Mouse (Mus musculus) midbrain, embryonic 12.5 days (tissue): ENCODE results near the gene Faap100. TPM values are rescaled to one million over a fixed set of nuclear protein-coding genes. Genes with fewer than 3 reads are reported as not detected.
"Not testable (repeated sequence)": the region's sequence is repeated elsewhere in the genome, so short reads cannot be mapped to it uniquely, and the experiment has no call there.

Source experiments
- ATAC-seq: fragments of 200-750 bp; cut with Nextera tagmentation; 2 replicates; pipeline ENCODE4 v1.8.0; 2017; ENCODE audit warnings: low read depth, moderate TSS enrichment, moderate library complexity; ENCODE audit not compliant: low FRiP score
- H3K27ac ChIP-seq: fragments of 300-500 bp; sonication (generic); replicated peaks from 2 replicates; pipeline ENCODE4 v1.5.1; 2016; ENCODE audit warnings: mild to moderate bottlenecking
- H3K27me3 ChIP-seq: fragments of 300-500 bp; sonication (generic); 2 replicates; pipeline ENCODE4 v1.6.1; 2016; ENCODE audit warnings: mild to moderate bottlenecking
- H3K36me3 ChIP-seq: fragments of 300-500 bp; sonication (generic); 2 replicates; pipeline ENCODE4 v1.6.1; 2016
- H3K4me1 ChIP-seq: fragments of 300-500 bp; sonication (generic); 2 replicates; pipeline ENCODE4 v1.6.1; 2016
- H3K4me2 ChIP-seq: fragments of 300-500 bp; sonication (generic); replicated peaks from 2 replicates; pipeline ENCODE4 v1.6.1; 2016; ENCODE audit warnings: mild to moderate bottlenecking, moderate library complexity
- H3K4me3 ChIP-seq: fragments of 300-500 bp; sonication (generic); 2 replicates; pipeline ENCODE4 v1.5.1; 2016; ENCODE audit warnings: mild to moderate bottlenecking
- H3K9ac ChIP-seq: fragments of 300-500 bp; sonication (generic); replicated peaks from 2 replicates; pipeline ENCODE4 v1.6.1; 2016; ENCODE audit warnings: mild to moderate bottlenecking, moderate library complexity
- H3K9me3 ChIP-seq: fragments of 300-500 bp; sonication (generic); 2 replicates; pipeline ENCODE4 v1.6.1; 2016; ENCODE audit warnings: mild to moderate bottlenecking
- WGBS: fragments of 180-500 bp; shearing (Covaris S2); methylation state at CpG from one replicate; pipeline ENCODE4 v1.1.7; 2016; 5-methylcytosine and 5-hydroxymethylcytosine counted together
- polyA plus RNA-seq: library from polyadenylated mRNA; unstranded; fragments of >200 nt; fragmentation: Nextera tagmentation; extraction: Ambion mirVana; gene quantifications from 2 replicates; pipeline ENCODE4 v1.2.1, GENCODE M21; 2016

Faap100 gene
- 51.3 and 55.4 TPM in 2 replicates for polyA plus RNA-seq

DNA sequence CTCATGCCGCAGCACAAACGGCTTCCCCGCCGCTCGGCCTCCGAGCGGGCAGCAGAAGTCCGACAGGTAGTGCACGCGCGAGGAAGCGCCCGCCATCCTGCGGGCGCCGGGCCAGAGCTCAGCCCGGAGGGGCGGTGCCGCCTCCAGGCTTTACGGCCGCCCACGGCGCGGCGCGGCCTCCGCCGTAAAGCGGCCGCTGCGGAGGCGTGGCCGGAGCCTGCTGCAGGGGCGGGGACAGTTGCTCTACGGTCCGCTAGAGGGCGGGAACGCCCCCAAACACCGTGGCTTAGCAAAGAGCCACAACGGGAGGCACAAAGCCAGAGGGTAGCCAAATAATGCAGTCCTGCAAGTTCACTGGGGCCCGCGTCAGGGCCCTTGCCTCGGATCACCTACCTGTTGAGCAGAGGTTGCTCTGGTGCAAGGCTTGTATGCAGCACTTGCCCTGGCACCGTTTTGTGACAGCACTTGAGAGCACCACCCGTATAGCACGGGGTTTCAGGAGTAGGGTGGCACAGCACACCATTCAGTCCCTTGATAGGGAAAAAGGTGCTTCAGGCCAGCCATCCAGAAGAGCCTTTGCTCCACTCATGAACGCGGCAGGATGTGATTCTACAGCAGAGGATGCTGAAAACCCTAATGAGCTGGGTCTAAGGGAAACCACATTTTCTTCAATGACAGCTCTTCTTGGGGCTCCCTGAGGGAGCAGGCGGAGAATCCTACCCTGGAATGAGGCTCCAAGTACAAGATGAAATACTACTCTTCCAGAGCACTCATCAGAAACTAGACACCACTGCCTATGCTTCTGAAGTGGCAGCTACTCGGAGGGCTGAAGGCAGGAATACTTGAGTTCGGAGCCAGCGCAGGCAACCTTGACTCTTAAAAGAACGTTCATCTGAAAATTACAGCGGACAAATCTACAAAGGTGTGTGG is at the start of gene Faap100:
TSS of gene Faap100 (minus strand) at position 154 of the 930 bp plus-strand sequence.
- Histone ChIP-seq H3K27me3 (no peaks in the 10 kb centered on the region), H3K4me3 (peak within 1 kb of the TSS; percentile 74), H3K27ac (peak within 1 kb of the TSS; percentile 72), H3K4me1 (peaks cover 25% of the 10 kb centered on the region), H3K4me2 (peak within 1 kb of the TSS; percentile 98), H3K36me3 (peaks cover 72% of the 10 kb centered on the region), H3K9ac (peak within 1 kb of the TSS; percentile 84), H3K9me3 (no peaks in the 10 kb centered on the region)
- peak; percentile 90 for ATAC-seq
- 9% methylated on average over 54 of the region's 54 CpGs for WGBS

DNA sequence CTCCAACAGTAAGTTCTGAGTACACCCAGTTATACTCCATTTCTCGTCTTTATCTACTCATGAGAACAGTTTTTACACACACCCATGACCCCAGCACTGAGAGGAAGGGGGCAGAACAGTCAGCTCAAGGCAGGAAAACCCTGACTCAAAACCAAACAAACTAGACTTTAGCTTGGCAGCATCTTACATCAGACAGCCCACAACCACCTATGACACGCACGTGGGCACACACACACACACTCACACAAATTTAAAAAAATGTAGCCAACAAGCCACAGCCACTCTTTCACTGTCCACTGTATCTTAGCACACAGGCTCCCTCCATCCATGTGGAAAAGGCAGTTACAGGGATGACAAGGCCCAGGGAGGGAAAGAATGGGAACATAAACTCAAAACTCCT is 48.2 kb upstream of the Faap100 start:
- H3K36me3 ChIP-seq = peaks cover 74% of the 10 kb centered on the region
- no peaks in the 10 kb centered on the region for H3K27me3 ChIP-seq
- no peak overlapping the region for H3K4me2 ChIP-seq
- no peak overlapping the region for H3K27ac ChIP-seq
- H3K4me1 ChIP-seq = no peaks in the 10 kb centered on the region
- H3K9me3 ChIP-seq = no peaks in the 10 kb centered on the region
- ATAC-seq = no peak
- WGBS = 96% methylated on average over 3 of the region's 3 CpGs
- no peak overlapping the region for H3K9ac ChIP-seq
- no peak overlapping the region for H3K4me3 ChIP-seq

DNA sequence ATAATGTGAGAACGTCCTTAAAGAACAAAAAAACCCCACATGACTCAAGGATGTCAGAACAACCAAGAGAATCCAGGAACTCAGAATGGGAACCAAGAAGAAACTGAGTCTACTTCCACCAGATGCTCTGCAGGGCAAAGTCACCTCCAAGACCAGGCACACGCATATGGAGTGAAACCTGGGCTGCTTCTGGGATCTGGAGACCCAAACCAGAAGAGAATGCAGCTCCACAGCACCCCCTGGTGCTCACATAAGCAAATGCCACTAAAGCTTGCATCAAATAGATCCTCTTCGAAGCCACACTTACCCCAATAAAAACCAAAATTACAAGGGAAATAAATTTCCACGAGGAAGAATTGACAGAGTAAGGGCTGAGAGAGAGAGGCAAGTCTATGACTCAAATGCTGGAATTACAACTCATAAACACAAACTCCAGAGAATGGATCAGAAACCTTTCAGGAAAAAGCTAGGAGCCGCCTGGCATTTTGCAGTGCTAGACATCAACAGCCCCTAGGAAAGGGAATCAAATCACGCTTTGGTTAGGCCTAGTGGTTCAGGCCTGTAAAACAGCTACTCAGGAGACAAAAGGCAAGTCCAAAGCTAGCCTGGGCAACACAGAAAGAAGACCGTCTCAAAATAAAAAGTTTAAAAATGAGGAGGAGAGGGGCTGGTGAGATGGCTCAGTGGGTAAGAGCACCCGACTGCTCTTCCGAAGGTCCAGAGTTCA is 45.2 kb upstream of the Faap100 start:
- peaks cover 84% of the 10 kb centered on the region for H3K36me3 ChIP-seq
- H3K4me2 ChIP-seq = no peak overlapping the region
- no peaks in the 10 kb centered on the region for H3K27me3 ChIP-seq
- H3K4me1 ChIP-seq = no peaks in the 10 kb centered on the region
- WGBS = 77% methylated on average over 9 of the region's 9 CpGs
- no peak overlapping the region for H3K9ac ChIP-seq
- no peak for ATAC-seq
- no peaks in the 10 kb centered on the region for H3K9me3 ChIP-seq
- H3K27ac ChIP-seq = no peak overlapping the region
- no peak overlapping the region for H3K4me3 ChIP-seq

DNA sequence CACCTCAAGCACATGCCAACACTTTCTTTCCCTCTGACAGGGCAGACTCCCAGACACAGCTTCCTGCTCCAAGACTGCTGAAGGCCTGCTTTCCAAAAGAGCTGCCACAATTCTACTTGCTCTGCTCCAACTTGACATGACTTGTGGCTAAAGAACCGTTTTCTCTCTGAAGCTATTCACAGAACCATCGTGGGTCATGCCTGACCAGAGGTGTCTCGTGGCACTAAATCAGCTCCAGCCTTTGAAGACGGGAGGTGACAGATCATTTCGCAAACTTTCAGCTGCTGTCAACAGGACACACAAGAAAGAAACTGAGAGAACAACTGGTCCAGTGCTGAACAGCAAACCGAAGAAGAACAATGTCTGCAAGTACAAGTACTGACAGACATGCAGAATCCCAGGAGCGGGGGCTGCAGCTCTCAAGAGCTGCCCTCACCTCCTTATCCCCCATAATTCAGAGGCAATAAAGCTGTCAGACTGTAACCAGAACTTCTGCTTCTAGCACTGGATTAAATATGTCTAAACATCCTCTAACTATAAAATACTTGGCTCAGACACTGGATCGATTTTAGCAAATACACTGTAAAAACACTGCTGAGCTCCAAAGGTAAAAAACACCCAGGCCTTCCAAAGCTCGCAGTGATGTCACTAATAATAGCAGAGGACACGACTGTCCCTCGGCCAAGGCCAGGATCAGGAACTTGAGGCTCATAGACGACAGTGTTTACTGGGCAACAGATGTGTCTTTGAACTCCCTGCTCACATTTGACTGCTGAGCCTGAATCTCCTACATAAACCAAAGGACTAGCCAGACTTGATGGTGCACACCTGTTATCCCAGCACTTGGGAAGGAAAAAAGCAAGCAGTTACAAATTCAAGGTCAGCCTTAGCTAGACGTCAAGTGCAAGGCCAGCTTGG is 44.3 kb upstream of the Faap100 start:
- 93% methylated on average over 13 of the region's 13 CpGs for WGBS
- no peaks in the 10 kb centered on the region for H3K9me3 ChIP-seq
- H3K36me3 ChIP-seq = peaks cover 84% of the 10 kb centered on the region
- no peaks in the 10 kb centered on the region for H3K27me3 ChIP-seq
- no peaks in the 10 kb centered on the region for H3K4me1 ChIP-seq
- no peak overlapping the region for H3K9ac ChIP-seq
- no peak for ATAC-seq
- no peak overlapping the region for H3K4me2 ChIP-seq
- H3K4me3 ChIP-seq = no peak overlapping the region
- no peak overlapping the region for H3K27ac ChIP-seq

DNA sequence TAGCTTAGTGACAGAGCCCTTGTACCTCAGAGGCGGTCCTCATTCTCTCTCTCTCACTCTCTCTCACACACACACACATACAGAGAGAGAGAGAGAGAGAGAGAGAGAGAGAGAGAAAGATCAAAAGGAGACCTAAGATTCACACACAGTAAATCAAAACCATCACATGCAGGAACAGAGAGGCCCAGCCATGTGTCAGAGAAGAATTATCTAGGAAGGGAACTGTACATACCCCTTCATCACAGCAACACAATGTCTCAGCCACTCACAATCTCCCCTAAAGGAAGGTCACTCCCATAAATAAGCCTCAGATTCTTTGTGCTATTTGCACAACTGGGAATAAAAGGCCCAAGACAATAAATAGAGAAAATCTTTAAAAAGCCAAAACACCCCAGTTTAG is 40.0 kb upstream of the Faap100 start:
- Histone ChIP-seq H3K27ac (no peak overlapping the region), H3K9ac (no peak overlapping the region), H3K4me3 (no peak overlapping the region), H3K9me3 (no peaks in the 10 kb centered on the region), H3K4me2 (no peak overlapping the region), H3K27me3 (no peaks in the 10 kb centered on the region), H3K4me1 (no peaks in the 10 kb centered on the region), H3K36me3 (peaks cover 90% of the 10 kb centered on the region)
- 94% methylated on average over 1 of the region's 1 CpGs for WGBS
- ATAC-seq = no peak

DNA sequence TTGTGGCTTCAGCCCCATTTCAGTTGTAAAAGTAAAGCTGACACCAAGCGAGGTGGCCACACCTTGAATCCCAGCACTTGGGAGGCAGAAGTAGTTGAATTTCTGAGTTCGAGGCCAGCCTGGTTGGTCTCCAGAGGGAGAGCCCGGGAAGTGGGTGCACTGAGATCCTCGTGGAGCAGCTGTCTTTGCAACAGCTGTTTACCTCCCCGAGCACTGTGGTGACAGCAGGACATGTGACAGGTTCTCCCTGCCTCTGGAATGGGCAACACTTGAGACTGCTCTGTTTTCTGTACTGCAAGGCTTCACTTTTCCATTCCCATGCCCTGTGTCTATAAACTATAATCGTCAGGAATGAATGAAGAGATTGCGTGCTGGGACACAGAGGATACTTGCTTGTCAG is 39.3 kb upstream of the Faap100 start:
- no peaks in the 10 kb centered on the region for H3K9me3 ChIP-seq
- no peaks in the 10 kb centered on the region for H3K27me3 ChIP-seq
- H3K9ac ChIP-seq = no peak overlapping the region
- H3K27ac ChIP-seq = no peak overlapping the region
- no peaks in the 10 kb centered on the region for H3K4me1 ChIP-seq
- WGBS = 95% methylated on average over 7 of the region's 7 CpGs
- no peak for ATAC-seq
- no peak overlapping the region for H3K4me3 ChIP-seq
- H3K4me2 ChIP-seq = no peak overlapping the region
- H3K36me3 ChIP-seq = peaks cover 92% of the 10 kb centered on the region

DNA sequence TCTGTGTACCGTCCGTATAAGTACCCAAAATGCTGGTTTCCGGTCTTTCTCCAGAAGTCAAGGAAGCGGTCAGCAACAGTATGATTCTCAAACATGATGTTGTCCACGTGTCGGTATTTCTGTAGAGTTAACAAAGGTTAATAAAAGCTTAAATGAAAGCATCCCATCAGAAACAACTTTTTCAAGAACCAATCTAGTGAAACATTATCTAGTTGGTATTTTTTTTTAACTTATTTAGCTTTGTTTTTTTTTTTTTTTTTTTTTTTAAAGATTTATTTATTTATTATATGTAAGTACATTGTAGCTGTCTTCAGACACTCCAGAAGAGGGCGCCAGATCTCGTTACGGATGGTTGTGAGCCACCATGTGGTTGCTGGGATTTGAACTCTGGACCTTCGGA is 35.1 kb upstream of the Faap100 start:
- not testable (repeated sequence) for H3K4me1 ChIP-seq, ATAC-seq, H3K4me3 ChIP-seq, H3K9me3 ChIP-seq, H3K4me2 ChIP-seq, H3K27me3 ChIP-seq, H3K9ac ChIP-seq, H3K27ac ChIP-seq
- peaks cover 94% of the 10 kb centered on the region for H3K36me3 ChIP-seq
- 95% methylated on average over 8 of the region's 10 CpGs for WGBS

DNA sequence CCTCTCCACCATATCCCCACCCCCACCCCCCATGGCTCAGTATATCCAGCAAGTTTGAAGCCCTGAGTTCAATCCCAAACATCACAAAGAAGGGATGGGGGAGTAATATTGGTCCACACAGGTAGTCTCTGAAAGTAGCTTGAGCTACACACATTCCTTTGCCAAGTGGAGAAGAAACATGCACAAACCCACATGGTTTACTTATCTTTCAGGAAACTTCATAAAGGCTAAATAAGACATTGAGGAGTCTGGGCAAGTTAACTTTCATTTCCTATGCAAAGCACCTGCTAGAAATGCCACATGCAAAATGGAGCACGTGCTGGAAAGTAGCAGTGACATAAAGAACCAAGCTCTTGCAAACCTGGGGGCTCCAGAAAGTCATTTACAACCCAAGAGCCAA is 27.9 kb upstream of the Faap100 start:
- H3K36me3 ChIP-seq = peaks cover 94% of the 10 kb centered on the region
- no peak overlapping the region for H3K9ac ChIP-seq
- H3K4me3 ChIP-seq = no peak overlapping the region
- WGBS = 88% methylated on average over 1 of the region's 1 CpGs
- ATAC-seq = no peak
- H3K4me1 ChIP-seq = no peaks in the 10 kb centered on the region
- H3K9me3 ChIP-seq = no peaks in the 10 kb centered on the region
- H3K27me3 ChIP-seq = no peaks in the 10 kb centered on the region
- no peak overlapping the region for H3K27ac ChIP-seq
- H3K4me2 ChIP-seq = no peak overlapping the region

DNA sequence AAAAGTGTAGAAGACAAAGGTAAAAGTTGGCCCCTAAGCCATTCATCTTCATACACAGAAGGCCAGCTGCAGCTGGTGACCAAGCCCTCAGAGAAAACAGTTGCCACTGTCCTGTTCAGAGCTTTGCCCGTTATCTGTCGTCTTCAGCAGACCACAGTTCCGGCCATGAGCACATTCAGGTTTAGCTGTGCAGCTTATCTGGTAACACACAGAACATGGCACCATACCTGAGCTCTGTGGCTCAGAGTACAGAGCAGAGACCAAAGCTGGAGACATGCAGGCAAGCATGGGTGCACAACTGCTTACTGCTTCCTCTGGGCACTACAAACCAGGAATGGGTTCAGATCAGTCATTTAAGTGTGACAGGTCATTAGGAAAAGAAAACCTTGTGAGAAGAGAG is 27.3 kb upstream of the Faap100 start:
- Histone ChIP-seq H3K4me3 (no peak overlapping the region), H3K27me3 (no peaks in the 10 kb centered on the region), H3K27ac (no peak overlapping the region), H3K4me1 (no peaks in the 10 kb centered on the region), H3K36me3 (peaks cover 94% of the 10 kb centered on the region), H3K9me3 (no peaks in the 10 kb centered on the region), H3K4me2 (no peak overlapping the region), H3K9ac (no peak overlapping the region)
- ATAC-seq = no peak
- WGBS = 96% methylated on average over 3 of the region's 3 CpGs

DNA sequence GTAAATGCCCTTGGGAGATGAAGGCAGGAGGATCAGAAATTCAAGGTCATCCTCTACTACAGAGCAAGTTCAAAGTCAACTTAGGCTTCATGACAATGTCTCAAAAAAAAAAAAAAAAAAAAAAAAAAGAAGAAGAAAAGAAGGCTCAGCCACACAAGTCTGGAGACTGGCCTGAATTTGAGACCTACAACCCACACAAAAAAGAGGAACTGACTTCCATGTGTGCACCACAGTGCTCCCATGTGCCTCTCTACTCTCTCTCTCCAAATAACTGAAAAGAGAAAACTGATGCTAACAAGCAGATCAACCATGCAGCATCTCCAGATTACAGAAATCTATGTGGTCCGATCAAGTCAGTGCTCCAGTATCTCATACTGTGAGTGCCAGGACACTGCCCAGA is 26.2 kb upstream of the Faap100 start:
- H3K27me3 ChIP-seq = no peaks in the 10 kb centered on the region
- H3K4me1 ChIP-seq = no peaks in the 10 kb centered on the region
- no peak overlapping the region for H3K9ac ChIP-seq
- H3K27ac ChIP-seq = no peak overlapping the region
- no peaks in the 10 kb centered on the region for H3K9me3 ChIP-seq
- no peak overlapping the region for H3K4me3 ChIP-seq
- ATAC-seq = no peak
- WGBS = 93% methylated on average over 1 of the region's 1 CpGs
- H3K4me2 ChIP-seq = no peak overlapping the region
- H3K36me3 ChIP-seq = peaks cover 94% of the 10 kb centered on the region

DNA sequence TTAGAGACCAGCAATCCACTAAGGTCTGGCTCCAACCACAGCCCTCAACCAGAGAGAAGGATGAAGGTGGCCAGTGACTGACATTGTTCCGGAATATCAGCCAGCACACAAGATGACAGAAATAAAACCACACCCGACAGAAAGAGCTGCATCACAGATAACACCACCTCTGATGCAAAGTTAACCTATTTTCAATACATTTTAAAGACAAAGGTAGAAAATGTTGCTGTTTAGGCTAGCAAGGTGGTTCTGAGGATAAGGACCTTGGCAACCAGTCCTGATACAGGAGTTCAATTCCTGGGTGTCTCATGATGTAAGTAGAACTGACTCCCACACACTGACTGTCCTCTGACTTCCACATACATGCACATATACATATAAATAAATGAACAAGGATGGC is 20.8 kb upstream of the Faap100 start:
- ATAC-seq = no peak
- Histone ChIP-seq H3K4me3 (no peak overlapping the region), H3K4me2 (no peak overlapping the region), H3K4me1 (no peaks in the 10 kb centered on the region), H3K9ac (no peak overlapping the region), H3K36me3 (peaks cover 73% of the 10 kb centered on the region), H3K27me3 (no peaks in the 10 kb centered on the region), H3K9me3 (no peaks in the 10 kb centered on the region), H3K27ac (no peak overlapping the region)
- 95% methylated on average over 2 of the region's 2 CpGs for WGBS
